In genomic region chr6:52638471-52639185, GRCm38 (mm10) we compare ENCODE assay signal across 9 mouse cellular contexts. TPM values are rescaled to one million over a fixed set of nuclear protein-coding genes. Genes with fewer than 3 reads are reported as not detected.
DNase-seq lines count a peak whose midpoint lies in the region; ATAC-seq and TF ChIP-seq lines count a peak whose summit lies in the region.
"Had no signal": no experiment of that assay in that cellular context is flagged by ENCODE, and none has a peak within 500 bp of the region (broad histone marks: within the 10 kb centered on the region; RNA-seq: fewer than 3 reads in every experiment).

No protein-coding gene starts in this region.

- ATAC-seq in erythroblast, adult 5-6 weeks (replicated peaks; ENCODE audit: low FRiP score, poor library complexity, severe bottlenecking), result no peak
- no peak for ATAC-seq in intestine, embryonic 15.5 days

- H3K9me3 ChIP-seq in erythroblast, embryonic 14.5 days (ENCODE audit: control insufficient read depth, low read length), result no peaks in the 10 kb centered on the region
- no peaks in the 10 kb centered on the region for H3K9me3 ChIP-seq in intestine, embryonic 15.5 days
- H3K9me3 ChIP-seq: limb, embryonic 15.5 days had no signal

- no peak overlapping the region for H3ac ChIP-seq in myocyte (ENCODE audit: control insufficient read depth, insufficient read length)

- no peak for TF ChIP-seq POLR2A in liver, adult 2 months (IDR thresholded peaks at IDR 0.05; ENCODE audit: extremely low read depth, insufficient read depth, low read length)
- TF ChIP-seq POLR2A in myocyte (IDR thresholded peaks at IDR 0.05; ENCODE audit: insufficient read length, low read depth), result no peak

- peaks cover 3% of the 10 kb centered on the region for H3K36me3 ChIP-seq in erythroblast, embryonic 14.5 days (ENCODE audit: control insufficient read depth)
- 0 out of 2 replicates have a peak, but pooled peaks cover 2% of the 10 kb centered on the region for H3K36me3 ChIP-seq in liver, adult 2 months (ENCODE audit: control insufficient read depth, insufficient read depth, low read length)
- H3K36me3 ChIP-seq in intestine, embryonic 15.5 days, result no peaks in the 10 kb centered on the region
- H3K36me3 ChIP-seq in myocyte (ENCODE audit: control insufficient read depth, insufficient read depth), result no peaks in the 10 kb centered on the region
- H3K36me3 ChIP-seq: limb, embryonic 15.5 days had no signal

- peaks cover 16% of the 10 kb centered on the region; the same call in 1 of the 2 replicates for H3K79me2 ChIP-seq in liver, adult 2 months (ENCODE audit: control insufficient read depth, insufficient read depth, low read length)
- peaks cover 23% of the 10 kb centered on the region for H3K79me2 ChIP-seq in myocyte (ENCODE audit: control insufficient read depth, insufficient read depth)

- no peak for TF ChIP-seq CTCF in liver, adult 2 months (IDR thresholded peaks at IDR 0.05; ENCODE audit: low read depth, low read length)

- H3K4me1 ChIP-seq in erythroblast, embryonic 14.5 days (ENCODE audit: control insufficient read depth), result peaks cover 27% of the 10 kb centered on the region
- peaks cover 4% of the 10 kb centered on the region; the same call in 1 of the 2 replicates for H3K4me1 ChIP-seq in liver, adult 2 months (ENCODE audit: control insufficient read depth, insufficient read depth, low read length)
- H3K4me1 ChIP-seq in intestine, embryonic 15.5 days (replicated peaks), result 0 out of 2 replicates have a peak, but pooled peaks cover 2% of the 10 kb centered on the region
- H3K4me1 ChIP-seq: limb, embryonic 15.5 days had no signal

- H3K4me3 ChIP-seq in erythroblast, embryonic 14.5 days (replicated peaks), result peak overlapping the region; percentile 30
- H3K4me3 ChIP-seq in liver, adult 2 months (ENCODE audit: insufficient read depth, low read depth, low read length), result peak overlapping the region; percentile 37; the same call in 1 of the 2 replicates
- peak overlapping the region; percentile 90; the same call in 1 of the 2 replicates for H3K4me3 ChIP-seq in intestine, embryonic 15.5 days (replicated peaks)
- H3K4me3 ChIP-seq in myocyte, result peak overlapping the region; percentile 68

- DNase-seq in liver, adult 2 months (ENCODE audit: extremely low read depth, low read depth, low spot score), result peak; percentile 58
- no peak for DNase-seq in liver
- no peak for DNase-seq in layer of hippocampus, postnatal 10 days (ENCODE audit: low spot score in 2 of 2)
- DNase-seq in spleen, postnatal 36 days (ENCODE audit: low spot score in 2 of 2), result no peak

- H3K27ac ChIP-seq in liver, adult 2 months (replicated peaks; ENCODE audit: insufficient read depth, low read depth, low read length), result peak overlapping the region; percentile 15; the same call in 1 of the 2 replicates
- H3K27ac ChIP-seq in intestine, embryonic 15.5 days, result no peak overlapping the region
- H3K27ac ChIP-seq: limb, embryonic 15.5 days had no signal

- peak overlapping the region; percentile 74 for H3K4me2 ChIP-seq in intestine, embryonic 15.5 days (replicated peaks)
- peak overlapping the region; percentile 97 for H3K4me2 ChIP-seq in myocyte (ENCODE audit: low read depth)

- no peaks in the 10 kb centered on the region for H3K27me3 ChIP-seq in erythroblast, embryonic 14.5 days (ENCODE audit: control insufficient read depth)
- no peaks in the 10 kb centered on the region for H3K27me3 ChIP-seq in liver, adult 2 months (ENCODE audit: control insufficient read depth, insufficient read depth, low read length)
- H3K27me3 ChIP-seq in intestine, embryonic 15.5 days (replicated peaks), result no peaks in the 10 kb centered on the region
- H3K27me3 ChIP-seq in myocyte (ENCODE audit: control insufficient read depth, insufficient read depth, insufficient read length), result no peaks in the 10 kb centered on the region
- H3K27me3 ChIP-seq: limb, embryonic 15.5 days had no signal

- H3K9ac ChIP-seq in liver, adult 2 months (ENCODE audit: low read depth, low read length), result no peak overlapping the region
- H3K9ac ChIP-seq in intestine, embryonic 15.5 days, result no peak overlapping the region

- WGBS in liver, adult 2 months, result 16% methylated on average over 1 of the region's 1 CpGs
- WGBS in intestine, embryonic 15.5 days, result 40% methylated on average over 1 of the region's 1 CpGs

TF ChIP-seq in myocyte, 11 proteins besides CTCF, POLR2A, EP300 and RAD21:
- no peak for TF ChIP-seq TCF3 (IDR thresholded peaks at IDR 0.05; ENCODE audit: insufficient read length, low read depth)
- no peak for TF ChIP-seq CEBPB (IDR thresholded peaks at IDR 0.05; ENCODE audit: insufficient read depth, poor library complexity, severe bottlenecking)
- TF ChIP-seq REST (IDR thresholded peaks at IDR 0.05; ENCODE audit: insufficient read depth, insufficient read length), result no peak
- no peak for TF ChIP-seq POLR2AphosphoS2 (IDR thresholded peaks at IDR 0.05; ENCODE audit: insufficient read length, low read depth)
- no peak for TF ChIP-seq MYOD1 (IDR thresholded peaks at IDR 0.05; ENCODE audit: control insufficient read depth in 1 of 3, insufficient read length in 2 of 3, low read depth in 2 of 3)
- TF ChIP-seq USF1 (IDR thresholded peaks at IDR 0.05; ENCODE audit: low read depth), result no peak
- no peak for TF ChIP-seq SRF (IDR thresholded peaks at IDR 0.05; ENCODE audit: control insufficient read depth, insufficient read length, low read depth)
- no peak for TF ChIP-seq MYOG (IDR thresholded peaks at IDR 0.05; ENCODE audit: control insufficient read depth in 1 of 3, insufficient read depth in 1 of 3, insufficient read length in 2 of 3, low read depth in 2 of 3)
- no peak for TF ChIP-seq TCF12 (IDR thresholded peaks at IDR 0.05; ENCODE audit: insufficient read depth, poor library complexity, severe bottlenecking)
- no peak for TF ChIP-seq E2F4 (IDR thresholded peaks at IDR 0.05; ENCODE audit: insufficient read depth)
- no peak for TF ChIP-seq MAX (IDR thresholded peaks at IDR 0.05; ENCODE audit: low read depth)

RNA-seq across cellular contexts. Expression of gene Hibadh, which starts 1.6 kb away (rescaled TPM):
- polyA plus RNA-seq in erythroblast, embryonic 14.5 days (2012), result 0.26 and 0.50 TPM in 2 replicates
- 26.5 and 33.6 TPM in 2 replicates for total RNA-seq in erythroblast, adult 5-6 weeks (2015; ENCODE audit: low replicate concordance)
- total RNA-seq in erythroblast, adult 5-6 weeks (2017; ENCODE audit: low replicate concordance), result 20.3 and 27.0 TPM in 2 replicates
- total RNA-seq in liver, adult 2 months (2014; rRNA removed), result 308 and 311 TPM in 2 replicates
- polyA plus RNA-seq in liver, adult 2 months (2012; rRNA removed), result 225 and 253 TPM in 2 replicates
- polyA plus RNA-seq in intestine, embryonic 15.5 days (2015; fragmentation: Nextera tagmentation; extraction: Ambion mirVana), result 135 and 137 TPM in 2 replicates
- 37.0 TPM for polyA plus RNA-seq in myocyte (2012; fragmentation: generic; extraction: Trizol)
- total RNA-seq in layer of hippocampus, postnatal 10 days (2021), result 10 to 100 TPM; 35.9 to 36.5 TPM

Comparison
In these comparisons a context has a peak if more than half of its experiments do, and no peak if none do; other contexts are left out.
1. H3K4me3 ChIP-seq: peak in every context shown above with its lines; median percentile 90 in intestine, embryonic 15.5 days; 68 in myocyte; 37 in liver, adult 2 months; 30 in erythroblast, embryonic 14.5 days.
2. RNA of gene Hibadh, which starts 1.6 kb away (polyA plus RNA-seq): 225 to 253 TPM in liver, adult 2 months, 135 to 137 TPM in intestine, embryonic 15.5 days and 37.0 TPM in myocyte (single experiment); 0.26 to 0.50 TPM in erythroblast, embryonic 14.5 days; every median in the first group is over 10 times any median in the second.